Mouse (Mus musculus) layer of hippocampus, adult 9-11 months (tissue): ENCODE data around the gene Emg1.
A peak's percentile ranks its signal among the peaks of the same experiment; 100 is the strongest.

Source experiments
- DNase-seq: peaks from one replicate; pipeline ENCODE4 v3.0.0; 2022

The Emg1 gene

DNA sequence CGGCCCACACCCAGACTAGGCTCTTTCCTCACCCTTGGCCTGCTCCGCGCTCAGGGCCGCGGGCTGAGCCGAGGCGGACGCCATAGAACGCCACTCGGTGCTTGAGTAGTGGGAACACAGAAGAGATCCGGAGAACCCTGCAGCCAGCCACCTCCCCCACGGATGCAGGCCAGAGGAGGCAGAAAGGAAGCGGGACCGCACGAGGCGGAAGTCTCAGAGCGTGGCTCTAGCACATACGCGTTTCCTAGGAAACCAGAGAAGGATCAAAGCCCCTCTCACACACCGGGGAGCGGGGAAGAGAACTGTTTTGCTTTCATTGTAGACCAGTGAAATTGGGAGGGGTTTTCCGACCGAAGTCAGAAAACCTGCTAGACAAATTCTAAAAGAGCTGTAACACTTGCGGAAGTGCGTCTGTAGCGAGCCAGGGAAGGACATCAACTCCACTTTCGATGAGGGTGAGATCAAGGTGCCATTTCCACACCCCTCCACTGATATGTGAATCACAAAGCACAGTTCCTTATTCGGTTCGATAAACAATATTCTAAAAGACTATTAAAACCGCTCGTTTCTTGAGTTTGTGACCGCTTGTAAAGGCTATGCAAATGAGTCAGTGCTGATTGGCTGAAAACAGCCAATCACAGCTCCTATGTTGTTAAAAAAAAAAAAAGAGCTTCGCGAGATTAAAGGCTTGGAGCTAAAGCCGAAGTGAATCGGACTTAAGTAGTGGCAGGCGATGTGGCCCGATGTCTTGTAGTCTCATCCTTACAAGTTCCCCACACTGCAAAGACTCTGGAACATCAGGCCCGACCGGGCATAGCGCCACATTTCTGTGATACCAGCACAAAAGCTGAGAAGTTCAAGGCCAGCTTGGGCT lies 29.1 kb upstream of the Emg1 start, which contains the start of gene Grcc10:
Gene Grcc10 (minus strand): TSS at position 487 of the 874 bp plus-strand sequence.
- peak; percentile 93 for DNase-seq

DNA sequence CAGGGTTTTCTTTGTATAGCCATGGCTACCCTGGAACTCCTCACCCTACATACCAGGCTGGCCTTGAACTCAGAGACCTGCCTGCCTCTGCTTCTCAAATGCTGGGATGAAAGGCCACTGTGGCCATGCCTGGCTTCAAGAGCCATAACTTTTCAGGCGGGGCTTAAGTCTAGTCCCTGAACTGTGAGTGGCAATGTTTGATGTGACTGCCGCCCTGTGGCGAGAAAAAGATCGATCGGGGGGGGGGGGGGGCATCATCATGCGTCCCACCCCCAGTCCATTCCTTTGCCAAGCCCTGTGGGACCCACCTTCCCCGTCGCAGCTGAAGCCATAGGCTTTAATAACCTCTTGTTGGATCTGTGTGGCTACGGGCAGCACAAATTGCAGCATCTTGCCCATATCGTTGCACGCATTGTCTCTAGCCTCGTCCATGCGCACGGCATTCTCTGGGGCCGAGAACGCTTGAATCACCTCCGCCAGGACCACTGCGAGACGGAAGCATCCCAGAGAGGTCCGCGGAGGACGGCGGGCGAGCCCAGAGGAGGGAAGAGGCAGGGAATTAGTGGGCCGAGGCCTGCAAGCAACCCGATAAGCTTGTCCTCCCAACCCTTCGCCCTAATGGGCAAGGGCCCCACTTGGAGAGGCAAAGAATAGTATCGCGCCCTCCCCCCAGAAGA lies 28.4 kb upstream of the Emg1 start:
- peak; percentile 66 for DNase-seq

DNA sequence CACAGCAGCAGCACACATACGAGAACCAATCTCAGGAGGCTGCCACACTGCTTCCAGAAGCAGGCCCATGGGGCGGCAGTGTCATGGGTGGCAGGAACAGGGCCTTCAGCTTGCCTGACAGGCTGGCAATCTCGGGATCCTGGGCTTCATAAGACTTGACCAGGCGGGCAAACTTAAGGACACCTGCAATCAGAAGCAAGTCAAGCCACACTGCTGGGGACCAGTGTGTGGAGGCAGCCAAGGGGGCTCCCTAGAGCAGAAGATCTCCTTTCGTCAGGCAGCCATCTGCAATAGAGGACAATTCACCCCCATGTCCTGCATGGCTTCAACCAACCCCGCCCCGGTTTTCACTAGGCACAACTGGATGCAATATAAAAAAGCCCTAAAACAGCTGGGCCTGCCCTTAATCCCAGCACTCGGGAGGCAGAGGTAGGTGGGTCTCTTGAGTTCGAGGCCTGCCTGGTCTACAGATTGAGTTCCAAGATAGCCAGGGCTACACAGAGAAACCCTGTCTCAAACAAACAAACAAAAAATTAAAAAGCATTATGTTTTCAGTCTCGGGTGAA lies 27.3 kb upstream of the Emg1 start:
- no peak for DNase-seq

DNA sequence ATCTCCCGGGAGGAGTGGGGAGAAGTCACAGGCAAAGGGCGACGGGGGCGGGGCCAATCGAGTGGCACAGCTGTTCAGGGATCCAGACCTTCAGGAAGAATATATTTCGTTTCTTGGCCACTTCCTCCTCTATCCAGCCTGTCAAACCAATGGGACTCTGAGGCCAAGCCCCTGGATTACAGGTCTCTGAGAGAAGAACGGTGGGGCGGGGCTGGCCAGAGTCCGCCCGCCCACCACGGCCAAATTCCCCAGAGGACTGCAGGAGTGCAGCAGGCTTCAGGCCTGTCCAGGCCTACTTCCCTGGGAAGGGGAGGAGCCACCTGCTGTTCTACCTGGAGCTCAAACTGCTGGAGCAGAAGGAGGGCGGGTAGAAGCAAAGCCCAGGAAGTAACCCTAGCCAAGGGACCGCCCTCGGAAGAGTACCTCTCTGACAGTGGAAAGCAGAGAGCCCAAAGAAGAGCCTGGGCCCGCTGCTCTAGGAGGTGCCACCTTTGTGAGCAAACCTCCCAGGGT lies 26.6 kb upstream of the Emg1 start, which contains the start of gene Ptpn6:
Gene Ptpn6 (minus strand): TSS at position 204 of the 513 bp plus-strand sequence.
- DNase-seq = peak; percentile 5

DNA sequence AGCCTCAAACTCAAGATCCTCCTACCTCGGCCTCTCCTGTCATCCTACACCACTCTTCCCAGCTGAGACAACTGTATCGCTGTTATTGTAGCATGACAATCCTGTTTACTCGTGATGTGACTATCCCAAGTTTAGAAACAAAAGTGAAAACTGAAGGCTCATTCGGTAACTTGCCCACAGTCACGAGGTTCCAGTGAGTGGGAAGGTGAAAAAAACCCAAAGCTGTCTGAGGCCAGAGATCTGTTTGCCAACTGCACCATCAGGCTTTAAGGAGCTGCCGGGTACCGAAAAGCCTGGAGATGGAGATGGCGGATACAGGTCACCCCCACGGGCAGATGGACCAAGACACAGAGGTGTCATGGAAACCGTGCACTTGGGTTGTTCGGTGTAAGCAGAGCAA lies 25.1 kb upstream of the Emg1 start:
- peak; percentile 33 for DNase-seq

DNA sequence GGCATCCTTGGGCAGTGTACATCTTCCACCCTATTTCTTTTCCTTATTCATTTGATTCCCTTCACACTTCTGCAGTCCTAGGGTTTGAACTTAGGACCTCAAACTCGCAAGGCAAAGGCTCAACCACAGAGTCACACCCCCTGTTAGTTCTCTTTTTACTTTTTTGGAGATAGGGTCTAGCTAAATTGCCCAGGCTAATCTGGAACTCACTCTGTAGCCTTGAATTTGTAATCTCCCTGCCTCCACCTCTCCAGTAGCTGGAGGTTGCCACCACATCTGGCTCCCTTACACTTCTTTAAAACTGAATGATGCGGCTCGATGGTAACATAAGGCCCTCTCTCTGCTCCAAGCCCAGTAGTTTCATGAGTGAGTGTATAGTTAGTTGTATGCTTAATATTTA lies 22.4 kb upstream of the Emg1 start:
- no peak for DNase-seq

DNA sequence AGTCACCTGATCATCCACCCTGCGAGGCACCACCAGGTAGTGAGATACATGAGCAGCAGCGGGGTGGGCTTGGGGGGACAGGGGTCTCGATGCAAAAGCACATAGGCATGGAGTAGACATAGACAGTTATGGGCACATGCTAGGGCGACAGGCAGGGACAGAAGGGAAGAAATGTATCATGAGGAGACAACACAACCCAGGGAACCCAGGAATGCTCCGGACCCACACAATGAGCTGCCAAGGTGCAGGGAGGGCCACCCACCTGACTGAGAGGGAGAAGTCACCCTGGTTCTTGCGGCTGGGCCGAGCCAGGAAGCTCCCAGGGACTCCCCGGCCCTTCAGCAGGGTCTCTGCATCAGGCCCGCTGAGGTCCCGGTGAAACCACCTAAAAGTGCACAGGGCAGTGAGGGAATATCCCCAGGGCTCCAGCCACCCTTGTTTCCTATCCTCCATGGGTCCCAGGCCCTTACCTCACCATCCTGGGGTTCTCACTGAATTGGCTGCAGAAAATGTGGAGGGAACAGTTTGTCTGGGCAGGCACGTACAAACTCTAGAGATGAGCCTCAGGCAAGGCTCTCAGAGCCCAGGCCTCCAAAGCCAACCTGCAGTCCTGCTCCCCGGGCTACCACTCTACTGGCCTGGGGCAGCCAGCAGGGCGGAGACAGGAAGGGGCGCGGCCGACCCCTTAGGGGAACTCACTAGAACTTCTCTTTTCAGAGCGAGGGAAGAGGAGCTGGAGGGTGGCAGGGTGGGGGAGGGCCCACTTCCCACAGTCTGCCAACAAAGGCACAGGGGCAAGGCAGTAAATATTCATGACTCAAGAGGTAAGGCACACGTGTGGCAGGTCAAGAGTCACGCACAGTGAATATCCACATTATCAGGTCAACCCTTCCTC lies 20.7 kb upstream of the Emg1 start:
- peak; percentile 74 for DNase-seq

DNA sequence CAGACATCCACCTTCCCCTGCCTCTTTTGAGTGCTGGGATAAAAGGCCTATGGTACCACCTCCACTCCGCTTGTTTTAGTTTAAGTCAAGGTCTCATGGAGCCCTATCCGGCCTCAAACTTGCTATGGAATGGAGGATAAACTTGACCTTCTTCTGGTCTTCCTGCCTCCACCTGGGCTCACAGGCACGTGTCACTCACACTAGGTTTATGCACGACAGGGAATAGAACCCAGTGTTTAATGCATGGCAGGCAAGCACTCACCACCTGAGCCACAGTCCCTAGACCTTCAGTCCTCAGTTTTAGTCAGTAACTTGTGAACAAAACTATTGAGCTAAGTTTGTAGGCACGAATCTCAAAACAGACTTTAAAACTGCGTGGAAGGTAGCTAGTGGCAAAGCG lies 19.1 kb upstream of the Emg1 start:
- no peak for DNase-seq

DNA sequence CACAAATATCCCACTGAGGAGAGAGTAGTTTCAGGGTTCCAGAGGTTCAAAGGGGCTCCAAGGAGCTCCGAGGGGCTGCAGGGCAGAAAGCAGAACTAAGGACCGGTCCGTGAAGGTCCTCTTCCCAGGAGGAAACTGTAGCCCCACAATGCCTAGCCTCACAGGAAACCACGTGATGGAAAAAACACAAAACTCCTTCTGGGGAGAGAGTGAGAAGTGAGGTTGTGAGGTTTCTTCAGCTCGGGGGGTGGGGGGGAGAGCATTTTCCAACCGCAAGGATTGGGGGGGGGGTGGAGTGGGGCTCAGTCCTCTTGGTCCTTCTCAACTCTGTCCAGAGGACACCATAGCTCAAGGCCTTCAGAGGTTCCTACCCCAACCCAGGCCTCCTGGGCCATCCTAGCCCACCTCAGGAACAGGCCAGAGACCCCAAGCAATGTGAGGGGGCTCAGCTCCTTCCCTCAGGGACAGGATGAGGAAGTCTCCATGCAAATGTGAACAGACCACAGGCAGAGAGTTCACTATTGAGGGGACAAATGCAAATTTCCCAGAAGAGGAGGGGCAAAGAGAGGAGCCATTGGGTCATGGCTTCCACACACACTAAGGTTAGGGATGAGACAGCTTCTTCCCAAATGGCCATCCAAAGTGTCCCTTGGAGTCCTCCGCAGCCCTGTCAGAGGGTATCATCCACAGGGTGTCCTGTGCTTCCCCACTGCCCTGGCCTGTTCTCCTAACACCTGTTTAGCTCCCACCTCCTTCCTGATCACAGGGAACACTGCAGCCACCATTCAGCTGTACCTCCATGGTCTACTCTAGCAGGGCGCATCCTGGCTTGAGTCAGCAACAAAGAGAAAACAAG lies 18.1 kb upstream of the Emg1 start:
- DNase-seq = peak; percentile 14

DNA sequence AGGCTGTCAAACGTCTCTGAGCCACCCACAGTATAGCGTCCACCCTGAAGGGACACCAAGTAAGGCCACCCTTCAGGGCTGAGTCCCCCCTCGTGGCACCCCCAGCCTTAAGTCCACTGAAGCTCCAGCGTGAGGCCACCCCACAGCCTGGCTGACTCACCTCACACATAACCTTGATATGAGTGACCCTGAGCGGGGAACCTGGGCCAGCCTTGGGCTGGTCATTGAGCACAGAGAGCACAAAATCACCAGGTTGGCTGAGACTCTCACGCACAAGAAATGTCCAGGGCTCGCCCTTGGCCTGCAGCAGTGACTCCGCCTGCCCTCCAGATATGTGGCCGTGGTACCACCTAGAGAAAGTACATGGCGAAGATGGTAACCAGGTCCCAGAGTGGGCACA lies 16.6 kb upstream of the Emg1 start:
- DNase-seq = no peak

DNA sequence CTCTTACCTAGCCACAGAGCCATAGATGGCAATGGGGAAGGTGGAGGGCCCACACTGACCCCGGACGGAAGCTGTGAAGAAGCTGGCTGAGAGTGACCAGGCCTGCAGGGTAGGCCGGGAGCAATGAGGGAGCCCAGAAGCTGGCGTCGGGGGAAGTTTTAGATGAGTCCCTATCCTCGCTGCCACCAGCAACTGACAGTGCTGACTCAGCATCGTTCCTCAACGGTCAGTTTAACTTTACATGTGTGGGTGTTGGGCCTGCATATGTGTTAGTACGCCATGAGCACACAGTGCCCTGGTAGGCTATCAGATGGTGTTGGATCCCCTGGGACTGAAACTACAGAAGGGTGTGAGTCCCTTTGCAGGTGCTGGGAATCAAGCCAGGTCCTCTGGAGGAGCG lies 12.5 kb upstream of the Emg1 start:
- no peak for DNase-seq

DNA sequence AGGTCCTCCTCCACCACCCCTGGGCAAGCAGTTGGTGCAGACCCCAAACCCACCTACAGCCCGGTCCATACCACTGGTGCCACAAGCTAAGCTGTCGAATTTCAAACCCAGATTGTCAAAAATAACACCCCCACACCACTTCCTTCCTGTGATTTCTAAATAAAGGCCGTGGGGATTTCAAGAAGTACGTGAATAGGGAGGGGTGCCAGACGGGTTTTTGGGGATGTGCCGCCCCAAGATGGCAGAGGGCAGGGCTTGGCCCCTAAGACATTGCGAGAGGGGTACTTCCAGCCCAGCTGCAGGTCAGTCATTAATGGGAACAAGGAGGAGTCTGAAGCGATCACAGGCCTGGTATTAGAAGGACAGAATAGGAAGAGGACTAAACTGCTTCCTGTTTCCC lies 11.6 kb upstream of the Emg1 start:
- DNase-seq = peak; percentile 71

DNA sequence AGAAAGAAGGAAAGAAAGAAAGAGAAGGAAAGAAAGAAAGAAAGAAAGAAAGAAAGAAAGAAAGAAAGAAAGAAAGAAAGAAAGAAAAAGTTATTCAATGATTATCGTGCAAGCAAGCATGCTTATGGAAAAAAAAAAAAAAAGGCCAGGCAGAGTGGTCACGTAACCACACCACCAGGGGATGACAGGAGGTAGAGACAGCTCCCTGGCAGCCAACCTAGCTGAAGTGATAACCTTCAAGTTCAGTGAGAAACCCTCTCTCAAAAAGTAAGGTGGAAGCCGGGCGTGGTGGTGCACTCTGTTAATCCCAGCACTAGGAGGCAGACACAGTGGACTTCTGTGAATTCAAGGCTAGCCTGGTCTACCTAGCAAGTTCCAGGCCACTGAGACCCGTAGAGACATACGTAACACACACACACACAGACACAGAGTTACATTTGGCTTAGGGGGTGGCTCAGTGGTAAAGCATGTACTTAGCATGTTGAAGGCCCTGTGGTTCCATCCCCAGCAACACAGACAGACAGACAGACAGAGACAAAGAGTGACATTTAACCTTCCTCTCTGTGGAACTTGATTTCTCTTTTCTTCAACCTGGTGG lies 11.0 kb upstream of the Emg1 start:
- DNase-seq = no peak

DNA sequence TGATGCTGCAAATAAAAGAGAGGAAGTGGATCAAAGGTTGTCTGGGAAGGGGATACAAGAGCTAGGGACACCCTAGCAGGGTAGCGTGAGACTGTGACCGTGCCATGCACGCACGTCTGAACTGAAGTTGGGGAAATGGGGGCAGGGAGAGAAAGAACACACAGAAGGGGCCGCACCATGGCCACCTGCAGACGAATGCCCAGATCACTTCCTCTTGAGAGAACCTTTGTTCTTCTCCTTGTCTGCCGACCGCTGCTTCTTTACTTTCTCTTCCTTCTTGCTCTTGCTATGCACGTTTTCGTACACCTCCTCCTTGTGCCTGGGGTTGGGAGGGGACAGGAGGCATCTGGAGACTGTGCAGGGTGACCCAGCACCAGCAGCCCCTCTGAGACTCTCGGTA lies 8.9 kb upstream of the Emg1 start:
- DNase-seq = no peak

DNA sequence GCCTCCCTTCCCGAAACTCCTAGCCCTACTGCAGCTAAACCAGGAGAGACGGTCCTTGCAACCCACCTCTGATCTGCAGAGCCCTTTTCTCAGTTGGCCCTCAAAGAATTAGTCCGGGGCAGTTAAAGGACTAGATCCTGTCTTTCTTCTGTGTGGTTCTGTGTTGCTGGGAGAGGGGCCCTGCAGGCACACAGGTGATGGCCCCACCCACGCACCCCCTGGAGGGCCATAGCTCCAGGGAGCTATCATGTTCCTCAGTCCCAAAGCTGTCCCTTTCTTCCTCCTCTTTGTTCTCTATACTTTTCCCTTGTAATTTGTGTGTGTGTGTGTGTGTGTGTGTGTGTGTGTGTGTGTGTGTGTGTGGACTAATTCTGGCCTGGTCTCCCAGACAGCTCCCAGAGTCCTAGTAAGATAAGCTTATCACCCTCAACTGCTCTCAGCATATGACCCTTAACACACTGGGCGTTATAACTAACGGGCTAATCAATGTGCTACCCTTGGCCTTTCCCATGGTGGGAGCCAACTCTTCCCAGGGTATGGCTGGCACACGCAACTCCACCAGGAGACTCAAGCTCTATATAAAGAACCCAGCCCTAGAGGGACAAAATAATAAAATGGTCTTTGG lies 7.5 kb upstream of the Emg1 start:
- DNase-seq = no peak

DNA sequence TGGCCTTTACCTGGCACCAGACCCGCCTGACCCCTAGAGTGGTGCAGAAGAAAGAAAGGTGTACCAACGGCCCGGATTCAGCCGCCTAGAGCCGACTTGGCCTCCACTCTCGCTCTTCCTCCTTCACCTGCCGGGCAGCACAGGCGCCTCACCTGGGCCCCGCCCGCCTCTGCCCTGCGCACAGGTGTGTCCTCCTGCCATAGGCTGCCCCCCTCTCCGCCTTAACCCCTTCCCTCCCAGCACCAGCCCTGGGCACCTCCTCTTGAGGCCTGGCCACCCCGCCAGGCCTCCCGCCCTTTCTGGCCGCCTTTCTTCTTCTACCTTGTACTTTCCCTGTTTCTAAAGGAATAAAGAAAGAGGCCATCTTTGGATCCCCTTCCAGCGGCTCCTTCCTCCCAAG lies 6.7 kb upstream of the Emg1 start:
- no peak for DNase-seq

DNA sequence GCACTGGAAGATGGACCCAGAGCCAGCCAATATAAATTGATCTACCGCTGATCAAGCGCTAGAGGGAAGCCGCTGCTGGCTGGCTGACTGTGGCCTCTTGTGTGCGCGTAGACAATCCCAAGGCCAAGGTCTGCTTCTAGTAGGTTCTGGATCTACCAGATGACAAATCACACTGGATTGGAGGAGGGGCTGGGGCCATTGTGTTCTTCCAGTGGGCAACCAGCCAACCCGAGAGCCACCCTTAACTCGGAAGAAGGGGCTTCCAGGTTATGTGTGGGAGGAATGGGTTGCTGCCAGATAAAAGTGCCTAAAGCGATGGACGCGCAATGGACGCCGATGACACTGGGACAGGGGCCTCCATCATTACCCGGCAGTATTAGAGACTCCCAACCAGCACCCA lies 6.0 kb upstream of the Emg1 start:
- no peak for DNase-seq

DNA sequence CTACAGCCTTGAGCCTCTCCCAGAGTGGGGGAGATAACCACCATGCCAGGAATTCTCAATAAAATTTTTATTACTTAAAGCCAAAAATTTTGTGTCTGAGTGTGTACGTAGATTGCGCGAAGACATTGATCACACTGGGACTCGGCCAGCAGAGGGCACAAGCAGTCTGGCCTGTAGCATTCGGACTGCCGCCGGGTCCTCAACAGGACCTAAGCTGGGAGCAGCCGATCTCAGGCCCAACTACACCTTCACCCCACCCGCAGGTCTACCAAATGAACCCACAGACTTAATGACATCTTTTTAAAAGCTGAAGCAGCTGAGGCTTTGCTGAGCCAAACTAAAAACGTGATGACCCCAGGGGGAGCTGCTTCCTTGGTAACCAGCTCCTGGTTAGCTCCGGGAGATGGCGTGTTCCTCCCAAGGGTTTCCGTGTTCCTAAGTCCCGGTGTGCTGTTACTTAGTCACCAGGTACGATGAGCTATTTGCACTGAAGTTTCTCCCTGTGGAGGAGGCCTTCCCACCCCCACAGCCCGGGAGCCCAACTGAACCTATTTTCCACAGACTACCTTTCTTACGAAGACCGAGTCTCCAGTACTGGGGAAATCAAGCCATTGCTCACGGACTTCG lies 5.0 kb upstream of the Emg1 start:
- no peak for DNase-seq

DNA sequence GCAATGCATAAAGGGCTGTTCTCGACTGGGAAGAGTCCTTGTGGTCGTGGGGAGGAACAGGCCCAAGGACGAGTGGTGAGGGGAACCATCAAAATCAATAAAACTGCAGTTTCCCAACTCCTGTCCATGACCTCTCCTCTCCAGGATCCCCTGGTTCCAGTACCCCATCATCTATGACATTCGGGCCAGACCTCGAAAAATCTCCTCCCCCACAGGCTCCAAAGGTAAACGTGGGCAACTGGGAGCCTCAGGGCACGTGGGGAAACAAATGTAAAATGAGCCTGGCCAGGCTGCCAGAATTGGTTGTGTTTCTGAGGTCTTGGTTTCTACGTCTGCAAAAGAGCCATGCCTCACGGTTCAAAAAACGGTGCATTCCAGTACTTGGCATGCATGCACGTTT lies 940 bp upstream of the Emg1 start:
- DNase-seq = no peak

DNA sequence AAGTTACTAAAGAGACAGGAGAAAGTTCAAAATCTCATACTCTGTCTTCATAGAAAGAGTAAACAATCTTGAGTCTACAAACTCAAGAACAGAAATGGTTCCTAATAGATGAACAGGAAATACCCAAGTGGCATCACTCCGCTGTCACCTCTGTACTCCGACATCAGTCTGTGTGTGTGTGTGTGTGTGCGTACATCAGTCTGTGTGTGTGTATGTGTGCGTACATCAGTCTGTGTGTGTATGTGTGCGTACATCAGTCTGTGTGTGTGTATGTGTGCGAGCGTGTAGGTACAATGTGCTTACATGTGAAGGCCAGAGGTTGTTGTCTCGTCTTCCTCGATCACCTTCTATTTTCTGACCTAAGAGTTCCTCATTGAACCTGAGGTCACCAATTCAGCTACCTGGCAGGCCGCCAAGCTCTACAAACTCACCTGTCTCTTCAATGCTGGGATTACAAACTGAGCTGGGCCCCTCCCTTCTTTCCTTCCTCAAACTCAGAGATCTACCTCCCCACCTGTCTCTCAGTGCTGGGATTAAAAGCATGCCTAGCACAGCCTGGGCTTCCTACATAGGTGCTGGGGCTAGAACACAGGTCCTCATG lies 3.6 kb downstream of the Emg1 start:
- no peak for DNase-seq
